Mouse (Mus musculus) lung, adult 2 months (tissue): ENCODE measurements around the gene Gnb1l. TPM values are rescaled to one million over a fixed set of nuclear protein-coding genes. Genes with fewer than 3 reads are reported as not detected.

Experiments used
- DNase-seq: peaks from one replicate; pipeline ENCODE4 v3.0.0; 2022
- H3K4me1 ChIP-seq: fragments of 200-500 bp; 2 replicates; pipeline ENCODE4 v1.6.1; 2011; ENCODE audit warnings: low read length; ENCODE audit not compliant: control insufficient read depth, insufficient read depth
- H3K4me3 ChIP-seq: fragments of 200-500 bp; replicated peaks from 2 replicates; pipeline ENCODE3; 2011; ENCODE audit warnings: low read depth, mild to moderate bottlenecking, control low read depth, low read length; ENCODE audit errors: extremely low read depth
- CTCF ChIP-seq: fragments of 200-500 bp; IDR thresholded peaks from 2 replicates; pipeline ENCODE4 v1.5.1; 2011; ENCODE audit warnings: mild to moderate bottlenecking, low read length, control low read depth; ENCODE audit not compliant: insufficient read depth
- POLR2A ChIP-seq: fragments of 200-500 bp; IDR thresholded peaks from 2 replicates; pipeline ENCODE4 v1.6.1; 2011; ENCODE audit warnings: low read depth, mild to moderate bottlenecking, control low read depth, low read length, borderline replicate concordance; ENCODE audit errors: extremely low read depth
- WGBS: fragments of 180-500 bp; shearing (Covaris S2); methylation state at CpG from one replicate; pipeline ENCODE4 v1.1.7; 2018; 5-methylcytosine and 5-hydroxymethylcytosine counted together
- polyA plus RNA-seq: library from polyadenylated mRNA; depleted of rRNA; stranded (reverse); fragments of >200 nt; gene quantifications from 2 replicates; pipeline ENCODE4 v1.2.3, GENCODE M21; 2012; rRNA removed

The Gnb1l gene
- polyA plus RNA-seq, result 9.4 and 11.3 TPM in 2 replicates

DNA sequence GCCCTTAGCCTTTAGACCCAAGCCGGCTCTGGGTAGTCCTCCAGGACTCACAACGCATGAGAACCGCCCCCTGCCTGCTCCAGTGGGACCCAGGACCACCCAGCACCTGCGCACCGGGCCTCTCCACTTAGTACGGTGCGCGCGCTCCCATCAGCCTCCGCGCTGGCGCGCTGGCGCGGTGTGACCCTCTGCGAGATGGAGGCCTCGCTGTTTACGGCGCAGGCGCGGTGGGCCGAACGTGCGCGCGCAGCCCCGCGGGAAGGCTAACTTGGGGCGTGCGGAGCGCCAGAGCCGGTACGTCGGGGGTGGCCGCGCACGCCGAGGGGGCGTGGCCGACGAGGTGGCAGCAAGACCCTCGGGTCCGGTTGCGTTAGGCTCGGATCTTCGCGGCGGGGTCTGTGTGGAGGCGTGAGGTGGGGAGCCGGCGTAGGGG lies at the start of gene Gnb1l, which contains the start of gene Rtl10:
TSS of gene Gnb1l (plus strand) at position 156 of the 433 bp plus-strand sequence.
TSS of gene Rtl10 (plus strand) at position 344 of the 433 bp plus-strand sequence.
- Histone ChIP-seq H3K4me3 (peak within 1 kb of the TSS; percentile 85), H3K4me1 (0 out of 2 replicates have a peak, but pooled peaks cover 3% of the 10 kb centered on the region)
- DNase-seq, result peak; percentile 90
- under 1% methylated on average over 51 of the region's 51 CpGs for WGBS
- no peak for TF ChIP-seq CTCF
- peak; percentile 92 for TF ChIP-seq POLR2A

DNA sequence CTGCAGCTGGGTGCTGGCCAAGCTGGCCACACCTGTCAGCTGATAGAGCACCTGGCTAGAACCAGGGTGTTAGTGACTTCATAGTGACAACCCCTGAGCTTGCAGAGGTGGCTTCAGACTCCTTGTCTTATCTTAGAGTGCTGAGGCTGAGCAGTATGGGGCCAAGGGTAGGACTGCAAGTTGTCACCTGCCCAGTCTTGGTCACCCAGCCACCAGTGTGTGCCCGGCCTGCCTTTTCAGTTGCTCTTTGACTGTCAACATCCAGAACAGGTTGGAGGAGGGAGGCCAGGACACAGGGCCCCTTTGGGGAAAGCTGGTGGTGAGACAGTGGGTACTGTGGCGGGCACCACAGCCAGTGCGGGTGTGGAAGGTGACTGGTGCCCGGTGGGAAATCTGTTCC lies 49.5 kb upstream of the Gnb1l start:
- TF ChIP-seq POLR2A, result no peak
- TF ChIP-seq CTCF, result no peak
- H3K4me1 ChIP-seq, result no peaks in the 10 kb centered on the region
- no peak for DNase-seq
- WGBS, result 92% methylated on average over 4 of the region's 4 CpGs
- no peak overlapping the region for H3K4me3 ChIP-seq

DNA sequence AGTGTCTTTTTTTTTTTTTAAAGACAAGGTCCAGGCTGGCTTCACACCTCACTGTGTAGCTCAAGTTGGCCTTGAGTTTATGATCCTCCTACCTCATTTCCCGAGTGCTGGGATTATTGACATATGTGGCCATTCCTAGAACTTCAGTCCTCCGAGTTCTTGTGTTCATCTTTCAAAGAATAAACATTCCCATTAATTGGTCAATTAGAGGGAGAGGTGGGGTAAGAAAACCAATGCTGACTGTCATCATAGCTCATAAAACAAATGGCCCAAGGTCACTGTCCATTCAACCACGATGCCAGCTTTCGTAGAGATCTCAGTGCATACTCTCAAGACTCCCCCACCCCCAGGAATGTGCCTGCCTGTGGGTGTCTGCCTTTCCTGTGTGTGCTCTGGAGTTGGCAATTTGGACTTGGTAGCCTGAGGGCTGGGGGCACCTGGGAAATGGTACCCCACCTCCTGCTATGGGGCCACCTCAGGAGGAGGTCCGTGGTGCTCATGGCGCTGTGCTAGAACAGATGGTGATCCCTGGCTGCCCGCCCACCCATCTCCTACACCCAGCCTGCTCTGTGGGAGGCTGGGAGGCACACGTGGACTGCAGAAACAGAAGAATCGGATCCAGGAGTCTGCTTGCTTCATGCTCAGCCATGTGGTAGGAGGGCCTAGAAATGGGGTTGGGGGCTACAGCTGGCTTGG lies 46.9 kb upstream of the Gnb1l start:
- no peak for DNase-seq
- no peak for TF ChIP-seq POLR2A
- TF ChIP-seq CTCF, result no peak
- 71% methylated on average over 9 of the region's 9 CpGs for WGBS
- Histone ChIP-seq H3K4me1 (no peaks in the 10 kb centered on the region), H3K4me3 (no peak overlapping the region)

- 88% methylated on average over 8 of the region's 8 CpGs for WGBS
- H3K4me3 ChIP-seq, result no peak overlapping the region
- no peak for DNase-seq
These were observed 46.1 kb upstream of the Gnb1l start for GRCm38 (mm10) chr16:18452361-18452862.

DNA sequence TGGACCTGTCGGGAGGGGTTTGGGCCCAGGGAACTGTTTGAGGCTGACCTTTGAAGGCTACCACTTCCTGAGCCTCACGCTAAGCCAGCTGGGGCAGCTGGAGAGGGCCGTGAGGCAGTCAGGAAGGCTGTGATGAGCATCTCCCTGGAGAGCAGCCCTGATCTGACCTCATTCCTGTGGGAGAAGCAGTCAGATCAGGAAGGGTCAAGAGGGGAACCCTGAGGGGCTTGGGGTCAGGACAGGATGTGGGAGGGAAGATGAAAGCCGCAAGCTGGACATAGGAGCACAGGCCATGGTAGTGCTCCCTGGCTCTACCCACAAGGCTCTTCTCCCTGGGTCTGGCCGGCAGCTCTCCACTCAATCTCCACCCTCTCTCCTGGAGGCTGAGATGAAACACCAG lies 44.7 kb upstream of the Gnb1l start:
- WGBS, result 57% methylated on average over 5 of the region's 5 CpGs
- TF ChIP-seq POLR2A, result no peak
- TF ChIP-seq CTCF, result no peak
- DNase-seq, result no peak
- Histone ChIP-seq H3K4me1 (no peaks in the 10 kb centered on the region), H3K4me3 (no peak overlapping the region)

More at GRCm38 (mm10) chr16:18452361-18452862, 46.1 kb upstream of the Gnb1l start:
- TF ChIP-seq CTCF, result no peak
- TF ChIP-seq POLR2A, result no peak
- H3K4me1 ChIP-seq, result no peaks in the 10 kb centered on the region

GRCm38 (mm10) chr16:18455407-18455806 lies 43.1 kb upstream of the Gnb1l start:
- WGBS, result 74% methylated on average over 6 of the region's 6 CpGs
- no peak for DNase-seq
- peaks cover 12% of the 10 kb centered on the region for H3K4me1 ChIP-seq
- H3K4me3 ChIP-seq, result no peak overlapping the region
- TF ChIP-seq POLR2A (no peak), CTCF (no peak)

GRCm38 (mm10) chr16:18458661-18459060 lies 39.9 kb upstream of the Gnb1l start:
- no peak for DNase-seq
- H3K4me1 ChIP-seq, result peaks cover 19% of the 10 kb centered on the region
- TF ChIP-seq POLR2A (no peak), CTCF (no peak)
- H3K4me3 ChIP-seq, result no peak overlapping the region

DNA sequence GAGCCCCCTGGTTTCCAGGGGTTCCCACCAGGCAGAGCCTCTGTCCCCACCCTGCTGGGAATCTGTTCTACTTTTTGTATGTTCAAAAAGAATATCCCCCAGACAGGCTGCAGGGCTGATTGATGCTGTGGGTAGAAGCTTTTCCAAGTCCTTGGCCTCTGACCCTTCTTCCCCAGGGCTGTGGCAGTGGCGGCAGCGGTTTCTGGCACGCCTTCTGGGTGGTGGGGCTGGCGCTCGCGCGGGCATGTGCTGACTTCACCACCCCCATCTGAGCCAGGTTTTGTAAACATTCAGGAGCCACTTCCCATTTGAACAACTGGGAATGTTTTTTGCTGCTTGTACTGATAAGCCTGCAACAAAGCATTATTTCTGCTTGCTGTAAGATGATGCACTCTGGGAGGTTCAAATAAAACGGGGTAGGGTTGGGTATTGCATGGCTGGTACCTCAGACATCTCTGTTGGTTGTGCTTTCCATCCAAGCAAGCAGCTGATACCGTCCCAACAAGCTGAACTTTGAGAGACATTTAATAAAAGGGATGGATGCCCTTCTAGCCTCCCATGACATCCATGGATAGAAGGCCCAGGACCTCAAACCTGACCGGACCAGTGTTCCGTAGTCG lies 39.1 kb upstream of the Gnb1l start:
- DNase-seq, result peak; percentile 24
- WGBS, result 19% methylated on average over 12 of the region's 12 CpGs
- H3K4me1 ChIP-seq, result peaks cover 24% of the 10 kb centered on the region
- H3K4me3 ChIP-seq, result no peak overlapping the region
- TF ChIP-seq POLR2A (no peak), CTCF (no peak)

DNA sequence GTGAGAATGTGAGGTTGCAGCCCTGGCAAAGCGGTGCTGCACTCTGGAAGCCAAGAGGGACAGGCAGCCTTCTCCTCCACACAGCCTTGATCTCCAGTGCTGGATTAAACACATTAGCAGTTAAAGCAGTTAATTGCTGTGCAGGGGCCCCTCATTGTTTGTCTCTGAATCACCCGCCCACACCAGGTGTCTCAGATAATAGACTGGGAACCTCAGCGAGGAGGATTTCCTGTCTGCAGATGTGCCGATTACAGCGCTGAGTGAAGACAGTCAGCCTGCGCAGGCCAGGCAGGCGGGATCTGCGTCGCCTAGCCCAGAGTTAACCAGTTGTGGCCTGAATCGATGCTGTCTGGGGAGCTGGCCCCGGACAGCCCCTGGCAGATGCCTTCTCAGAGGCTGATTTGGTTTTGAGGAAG lies 38.5 kb upstream of the Gnb1l start:
- TF ChIP-seq CTCF (no peak), POLR2A (no peak)
- DNase-seq, result no peak
- WGBS, result 27% methylated on average over 11 of the region's 11 CpGs
- Histone ChIP-seq H3K4me1 (peaks cover 26% of the 10 kb centered on the region), H3K4me3 (no peak overlapping the region)
